Mouse (Mus musculus) liver, embryonic 15.5 days (tissue): ENCODE measurements around the gene Bcar3. TPM values are rescaled to one million over a fixed set of nuclear protein-coding genes. Genes with fewer than 3 reads are reported as not detected.
A peak's percentile ranks its signal among the peaks of the same experiment; 100 is the strongest.

Experiments used
- ATAC-seq: fragments of 200-750 bp; cut with Nextera tagmentation; 2 replicates; pipeline ENCODE4 v1.8.0; 2017; ENCODE audit warnings: moderate number of reproducible peaks, mild to moderate bottlenecking, moderate library complexity; ENCODE audit not compliant: insufficient read depth
- H3K27ac ChIP-seq: fragments of 300-500 bp; sonication (generic); replicated peaks from 2 replicates; pipeline ENCODE4 v1.5.1; 2015; ENCODE audit warnings: mild to moderate bottlenecking, inconsistent platforms
- H3K27me3 ChIP-seq: fragments of 300-500 bp; sonication (generic); 2 replicates; pipeline ENCODE4 v1.6.1; 2015; ENCODE audit warnings: mild to moderate bottlenecking, inconsistent platforms
- H3K36me3 ChIP-seq: fragments of 300-500 bp; sonication (generic); replicated peaks from 2 replicates; pipeline ENCODE4 v1.6.1; 2015; ENCODE audit warnings: moderate library complexity, mild to moderate bottlenecking, inconsistent platforms
- H3K4me1 ChIP-seq: fragments of 300-500 bp; sonication (generic); replicated peaks from 2 replicates; pipeline ENCODE4 v1.6.1; 2015; ENCODE audit warnings: inconsistent platforms
- H3K4me2 ChIP-seq: fragments of 300-500 bp; sonication (generic); 2 replicates; pipeline ENCODE4 v1.6.1; 2015; ENCODE audit warnings: moderate library complexity, mild to moderate bottlenecking, inconsistent platforms
- H3K4me3 ChIP-seq: fragments of 300-500 bp; sonication (generic); replicated peaks from 2 replicates; pipeline ENCODE4 v1.5.1; 2015; ENCODE audit warnings: mild to moderate bottlenecking, inconsistent platforms
- H3K9ac ChIP-seq: fragments of 300-500 bp; sonication (generic); 2 replicates; pipeline ENCODE4 v1.6.1; 2015; ENCODE audit warnings: moderate library complexity, mild to moderate bottlenecking, inconsistent platforms
- H3K9me3 ChIP-seq: fragments of 300-500 bp; sonication (generic); replicated peaks from 2 replicates; pipeline ENCODE4 v1.6.1; 2016; ENCODE audit warnings: inconsistent platforms
- WGBS: fragments of 180-500 bp; shearing (Covaris S2); methylation state at CpG from one replicate; pipeline ENCODE4 v1.1.7; 2015; ENCODE audit warnings: mixed read lengths; ENCODE audit not compliant: insufficient replicate concordance; 5-methylcytosine and 5-hydroxymethylcytosine counted together
- polyA plus RNA-seq: library from polyadenylated mRNA; unstranded; fragments of >200 nt; fragmentation: Nextera tagmentation; extraction: Ambion mirVana; gene quantifications from 2 replicates; pipeline ENCODE4 v1.2.1, GENCODE M21; 2015

Bcar3 gene
- polyA plus RNA-seq, 1 experiment from 2014 or later, result 5.2 TPM

DNA sequence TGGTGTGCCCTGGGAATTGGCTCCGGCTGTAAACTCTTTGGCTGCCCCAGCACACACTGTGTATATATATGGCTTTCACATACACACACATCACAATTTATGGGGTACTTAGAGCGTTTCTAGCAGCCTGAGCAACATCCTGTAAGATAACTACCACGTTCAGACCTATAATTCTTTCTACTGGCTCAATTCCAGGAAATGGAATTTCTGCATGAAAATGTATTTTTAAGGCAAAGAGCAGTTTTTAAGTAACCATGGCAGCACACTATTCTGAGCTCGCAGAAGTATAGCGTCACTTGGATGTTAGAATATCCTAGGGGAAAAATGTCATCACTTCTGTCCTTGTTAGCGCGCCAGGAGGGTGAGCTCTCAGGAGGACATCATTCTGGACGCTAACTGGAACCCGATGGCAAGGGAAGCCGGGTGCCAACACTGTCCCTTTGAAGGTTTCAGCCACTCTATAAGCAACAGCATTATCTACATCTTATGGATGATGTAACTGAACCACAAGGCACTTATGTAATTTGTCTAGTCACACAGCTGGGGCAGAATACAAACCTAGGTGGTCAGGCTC is 212.5 kb downstream of the Bcar3 start:
- no peak for ATAC-seq
- WGBS, result 59% methylated on average over 10 of the region's 10 CpGs
- no peak overlapping the region for H3K27ac ChIP-seq

DNA sequence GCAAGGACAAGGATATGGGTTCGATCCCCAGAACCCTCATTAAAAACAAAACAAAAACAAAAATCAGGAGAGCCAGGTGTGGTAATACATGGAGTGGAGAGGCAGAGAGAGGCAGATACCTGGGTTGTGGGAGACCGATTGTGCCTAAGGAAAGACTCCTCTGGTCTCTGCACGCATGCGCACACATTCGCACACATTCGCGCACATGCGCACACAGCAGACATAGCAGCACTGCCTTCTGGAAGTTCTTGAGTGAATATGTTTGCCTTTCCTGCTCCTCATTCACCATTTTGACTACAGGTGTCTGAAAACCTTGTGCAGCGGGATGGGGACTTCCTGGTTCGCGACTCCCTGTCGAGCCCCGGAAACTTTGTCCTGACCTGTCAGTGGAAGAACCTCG is 213.9 kb downstream of the Bcar3 start:
- H3K4me2 ChIP-seq, result no peak overlapping the region
- ATAC-seq, result no peak
- no peak overlapping the region for H3K27ac ChIP-seq
- no peaks in the 10 kb centered on the region for H3K36me3 ChIP-seq
- 81% methylated on average over 14 of the region's 14 CpGs for WGBS
- H3K9me3 ChIP-seq, result no peaks in the 10 kb centered on the region
- H3K27me3 ChIP-seq, result no peaks in the 10 kb centered on the region
- H3K4me3 ChIP-seq, result no peak overlapping the region
- no peak overlapping the region for H3K9ac ChIP-seq
- H3K4me1 ChIP-seq, result peaks cover 27% of the 10 kb centered on the region

More for the DNA sequence above, 212.5 kb downstream of the Bcar3 start:
- Histone ChIP-seq H3K4me2 (no peak overlapping the region), H3K4me1 (peaks cover 20% of the 10 kb centered on the region), H3K36me3 (no peaks in the 10 kb centered on the region), H3K9ac (no peak overlapping the region), H3K9me3 (no peaks in the 10 kb centered on the region), H3K27me3 (no peaks in the 10 kb centered on the region), H3K4me3 (no peak overlapping the region)

GRCm38 (mm10) chr3:122509084-122509483 is 215.1 kb downstream of the Bcar3 start:
- H3K27me3 ChIP-seq, result no peaks in the 10 kb centered on the region
- H3K4me2 ChIP-seq, result no peak overlapping the region
- peaks cover 30% of the 10 kb centered on the region for H3K4me1 ChIP-seq
- H3K9me3 ChIP-seq, result no peaks in the 10 kb centered on the region
- H3K4me3 ChIP-seq, result no peak overlapping the region
- H3K9ac ChIP-seq, result no peak overlapping the region
- WGBS, result 24% methylated on average over 5 of the region's 5 CpGs
- H3K36me3 ChIP-seq, result no peaks in the 10 kb centered on the region
- no peak for ATAC-seq
- peak overlapping the region; percentile 39; the same call in 1 of the 2 replicates for H3K27ac ChIP-seq

GRCm38 (mm10) chr3:122509534-122510239 is 215.8 kb downstream of the Bcar3 start:
- Histone ChIP-seq H3K36me3 (no peaks in the 10 kb centered on the region), H3K27me3 (no peaks in the 10 kb centered on the region), H3K4me1 (peaks cover 30% of the 10 kb centered on the region), H3K27ac (peak overlapping the region; percentile 39), H3K4me2 (peak overlapping the region; percentile 30; the same call in 1 of the 2 replicates), H3K9ac (no peak overlapping the region), H3K4me3 (no peak overlapping the region), H3K9me3 (no peaks in the 10 kb centered on the region)
- 37% methylated on average over 11 of the region's 11 CpGs for WGBS
- peak; percentile 3; the same call in 1 of the 2 replicates for ATAC-seq

- H3K27me3 ChIP-seq, result no peaks in the 10 kb centered on the region
- no peaks in the 10 kb centered on the region for H3K9me3 ChIP-seq
- H3K4me3 ChIP-seq, result no peak overlapping the region
- peak; percentile 47 for ATAC-seq
- H3K36me3 ChIP-seq, result no peaks in the 10 kb centered on the region
- 35% methylated on average over 14 of the region's 14 CpGs for WGBS
- H3K4me2 ChIP-seq, result peak overlapping the region; percentile 30
- H3K9ac ChIP-seq, result no peak overlapping the region
- peaks cover 32% of the 10 kb centered on the region for H3K4me1 ChIP-seq
- H3K27ac ChIP-seq, result peak overlapping the region; percentile 39
Measured at GRCm38 (mm10) chr3:122510240-122510750, 216.4 kb downstream of the Bcar3 start.

DNA sequence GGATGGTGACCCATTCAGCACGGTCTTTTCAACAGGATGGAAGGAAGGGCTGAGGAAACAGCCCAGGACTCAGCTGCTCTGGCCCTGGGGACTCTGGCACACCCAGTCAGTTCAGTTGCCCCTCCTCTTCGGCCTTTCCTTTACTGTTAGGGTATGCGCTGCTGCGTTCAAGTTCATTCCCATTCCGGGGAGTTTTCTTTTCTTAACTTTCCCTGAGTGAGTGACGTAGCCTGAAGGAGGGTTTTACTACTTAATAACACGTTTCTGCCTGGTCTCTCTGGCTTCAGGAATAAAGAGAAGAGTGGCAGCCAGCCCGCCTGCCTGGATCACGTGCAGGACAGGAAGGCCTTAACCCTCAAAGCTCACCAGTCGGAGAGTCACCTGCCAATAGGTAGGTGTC is 217.0 kb downstream of the Bcar3 start:
- peaks cover 34% of the 10 kb centered on the region for H3K4me1 ChIP-seq
- no peaks in the 10 kb centered on the region for H3K9me3 ChIP-seq
- H3K9ac ChIP-seq, result no peak overlapping the region
- no peaks in the 10 kb centered on the region for H3K27me3 ChIP-seq
- ATAC-seq, result no peak
- peak overlapping the region; percentile 61; the same call in 1 of the 2 replicates for H3K27ac ChIP-seq
- no peak overlapping the region for H3K4me3 ChIP-seq
- no peaks in the 10 kb centered on the region for H3K36me3 ChIP-seq
- H3K4me2 ChIP-seq, result no peak overlapping the region
- WGBS, result 55% methylated on average over 10 of the region's 10 CpGs

- Histone ChIP-seq H3K36me3 (no peaks in the 10 kb centered on the region), H3K9ac (no peak overlapping the region), H3K4me3 (no peak overlapping the region), H3K9me3 (no peaks in the 10 kb centered on the region), H3K27me3 (no peaks in the 10 kb centered on the region), H3K27ac (peak overlapping the region; percentile 61; the same call in 1 of the 2 replicates), H3K4me1 (peaks cover 34% of the 10 kb centered on the region), H3K4me2 (0 out of 2 replicates have a peak overlapping the region, but pooled peaks have one; percentile 20)
- WGBS, result 59% methylated on average over 14 of the region's 14 CpGs
- ATAC-seq, result no peak
Measured at GRCm38 (mm10) chr3:122511721-122512619, 218.0 kb downstream of the Bcar3 start.

- H3K9me3 ChIP-seq, result no peaks in the 10 kb centered on the region
- H3K4me1 ChIP-seq, result peaks cover 34% of the 10 kb centered on the region
- no peak overlapping the region for H3K4me3 ChIP-seq
- 0 out of 2 replicates have a peak overlapping the region, but pooled peaks have one; percentile 20 for H3K4me2 ChIP-seq
- no peak for ATAC-seq
- WGBS, result 69% methylated on average over 16 of the region's 16 CpGs
- no peak overlapping the region for H3K9ac ChIP-seq
- no peaks in the 10 kb centered on the region for H3K27me3 ChIP-seq
- H3K36me3 ChIP-seq, result no peaks in the 10 kb centered on the region
- H3K27ac ChIP-seq, result 0 out of 2 replicates have a peak overlapping the region, but pooled peaks have one; percentile 61
Measured at GRCm38 (mm10) chr3:122512725-122513375, 218.9 kb downstream of the Bcar3 start.

DNA sequence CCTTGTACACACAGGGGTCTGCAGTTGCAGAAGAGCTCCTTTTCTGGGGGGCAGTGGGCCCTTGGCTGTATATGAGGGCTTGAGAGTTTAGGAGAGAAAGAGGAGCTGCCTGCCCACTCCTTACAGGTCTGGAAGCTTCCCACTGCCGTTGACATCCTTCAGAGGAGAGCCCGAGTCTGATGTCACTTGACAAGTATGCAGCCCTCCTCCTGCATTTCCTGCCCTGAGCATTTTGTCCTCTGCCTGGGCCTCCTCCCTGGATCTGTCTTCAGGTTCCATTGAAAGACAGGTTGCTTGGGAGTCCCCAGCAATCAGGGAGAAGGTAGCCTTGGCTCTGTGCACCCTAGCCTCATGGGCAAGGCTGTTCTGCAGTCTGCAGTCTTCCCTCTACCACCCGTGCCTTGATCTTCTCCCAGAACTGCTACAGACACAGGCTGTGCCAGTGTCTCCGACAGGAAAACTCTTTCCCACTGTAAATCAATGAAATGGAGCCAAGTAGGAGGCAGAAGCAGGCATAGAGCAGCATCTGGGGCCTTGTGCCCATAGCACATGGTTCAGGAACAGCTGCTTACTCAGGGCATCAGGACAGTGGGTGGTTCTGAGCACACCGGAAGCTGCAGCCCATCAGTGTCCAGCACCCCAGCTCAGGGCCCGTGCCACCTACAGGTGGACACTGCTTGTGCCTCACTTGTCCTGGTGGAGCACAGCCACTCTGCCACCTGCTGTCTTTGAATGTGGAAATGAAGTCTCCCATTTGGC is 221.8 kb downstream of the Bcar3 start:
- 54% methylated on average over 6 of the region's 6 CpGs for WGBS
- Histone ChIP-seq H3K9ac (no peak overlapping the region), H3K9me3 (no peaks in the 10 kb centered on the region), H3K4me2 (no peak overlapping the region), H3K4me1 (peaks cover 21% of the 10 kb centered on the region), H3K27ac (no peak overlapping the region), H3K4me3 (no peak overlapping the region), H3K27me3 (no peaks in the 10 kb centered on the region), H3K36me3 (no peaks in the 10 kb centered on the region)
- ATAC-seq, result no peak

GRCm38 (mm10) chr3:122516327-122516695 is 222.4 kb downstream of the Bcar3 start:
- WGBS, result 54% methylated on average over 3 of the region's 3 CpGs
- Histone ChIP-seq H3K4me3 (no peak overlapping the region), H3K4me2 (no peak overlapping the region), H3K4me1 (peaks cover 15% of the 10 kb centered on the region), H3K36me3 (no peaks in the 10 kb centered on the region), H3K9me3 (no peaks in the 10 kb centered on the region), H3K27me3 (no peaks in the 10 kb centered on the region), H3K9ac (no peak overlapping the region), H3K27ac (no peak overlapping the region)
- no peak for ATAC-seq
